Mouse (Mus musculus) ovary, adult 2 months (tissue): ENCODE results near the gene Ccne1. TPM values are rescaled to one million over a fixed set of nuclear protein-coding genes. Genes with fewer than 3 reads are reported as not detected.

Source experiments
- polyA plus RNA-seq: library from polyadenylated mRNA; depleted of rRNA; stranded (reverse); fragments of >200 nt; gene quantifications from 2 replicates; pipeline ENCODE4 v1.2.3, GENCODE M21; 2012; rRNA removed

The Ccne1 gene
- polyA plus RNA-seq, result 8.2 and 13.0 TPM in 2 replicates

GRCm38 (mm10) chr7:38107371-38108259 lies at the start of gene Ccne1:
Ccne1 (minus strand) TSS chr7:38107534.

Other genes with a start within 250 kb of the Ccne1 start
- 11.0 and 15.0 TPM in 2 replicates for gene Uri1, start 84.0 kb downstream of the Ccne1 start, polyA plus RNA-seq
- gene 1600014C10Rik, start 75.7 kb upstream of the Ccne1 start, polyA plus RNA-seq, result 14.1 and 15.4 TPM in 2 replicates
- gene Plekhf1, start 120.5 kb upstream of the Ccne1 start, polyA plus RNA-seq, result 15.8 and 28.0 TPM in 2 replicates
- gene Pop4, start 163.9 kb upstream of the Ccne1 start, polyA plus RNA-seq, result 17.5 and 24.2 TPM in 2 replicates